Mouse (Mus musculus): ENCODE measurements around the gene Eed.

Eed gene

DNA sequence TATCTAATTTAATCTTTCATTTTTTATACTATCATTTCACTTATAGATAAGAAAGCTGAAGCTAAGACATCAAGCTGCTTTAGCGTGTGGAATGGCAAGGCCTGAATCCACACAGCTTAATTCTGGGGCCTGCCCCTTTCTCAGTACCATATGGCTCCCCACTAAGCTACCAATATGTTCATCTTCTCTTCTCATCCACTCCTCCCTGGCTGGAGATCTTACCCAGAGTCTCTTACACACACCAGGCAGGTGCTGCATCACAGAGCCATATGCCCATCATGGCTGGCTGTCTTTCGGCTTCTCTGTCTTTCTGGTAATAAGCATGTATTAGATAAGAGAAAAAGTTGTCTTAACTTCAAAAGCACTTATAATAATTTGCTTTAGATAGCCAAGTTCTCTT lies 2.7 kb upstream of the Eed start:
- in situ Hi-C loops (cut with MboI, MseI): loop anchor here (25.0 kb wide), 1 partner anchor 454 kb away; the partner anchor contains the start of genes Ccdc89 and Crebzf

- in situ Hi-C loops (cut with MboI, MseI): loop anchor here (25.0 kb wide), 1 partner anchor 456 kb away; the partner anchor contains the start of genes Ccdc89 and Crebzf
These were observed 774 bp upstream of the Eed start for GRCm38 (mm10) chr7:89981557-89981956.

DNA sequence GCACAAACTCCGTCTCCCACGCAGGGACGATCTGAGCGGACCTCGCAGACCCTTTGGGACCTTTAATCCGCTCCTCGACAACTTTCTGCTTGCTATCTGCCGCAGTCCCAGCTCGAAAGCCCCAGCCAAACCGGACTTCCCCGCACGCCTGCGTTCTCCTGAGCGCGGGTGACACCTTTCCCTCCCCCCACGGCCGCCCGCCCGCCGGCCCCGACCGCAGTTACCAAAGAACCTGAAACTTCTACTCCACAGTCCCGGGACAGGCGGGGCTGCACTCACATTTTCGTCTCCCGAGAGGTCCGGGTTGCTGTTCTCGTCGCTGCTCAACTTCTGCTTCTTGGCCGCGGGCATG lies 674 bp downstream of the Eed start:
- in situ Hi-C loops (cut with MboI, MseI): loop anchor here (25.0 kb wide), 1 partner anchor 457 kb away; the partner anchor contains the start of genes Ccdc89 and Crebzf

GRCm38 (mm10) chr7:89979432-89980130 lies 1.2 kb downstream of the Eed start:
- in situ Hi-C loops (cut with MboI, MseI): loop anchor here (25.0 kb wide), 1 partner anchor 458 kb away; the partner anchor contains the start of genes Ccdc89 and Crebzf

DNA sequence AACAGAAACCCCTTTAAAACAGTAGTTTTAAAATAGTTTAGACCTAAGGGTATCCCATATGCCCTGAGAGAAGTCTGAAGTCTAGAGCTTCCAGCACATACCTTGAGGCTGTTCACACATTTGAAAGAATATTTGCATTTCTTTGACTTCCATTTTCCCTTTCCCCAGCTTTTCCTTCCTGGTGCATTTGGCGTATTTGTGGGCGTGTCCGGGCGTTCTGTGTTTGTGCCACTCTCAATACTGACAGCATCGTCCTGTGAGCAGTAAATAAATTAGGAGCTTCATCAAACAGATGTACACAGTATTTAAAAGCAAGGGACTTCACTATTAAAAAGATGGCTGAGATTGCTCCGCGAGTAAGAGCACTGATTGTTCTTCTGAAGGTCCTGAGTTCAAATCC lies 4.0 kb downstream of the Eed start:
- in situ Hi-C loops (cut with MboI, MseI): loop anchor here (25.0 kb wide), 1 partner anchor 461 kb away; the partner anchor contains the start of genes Ccdc89 and Crebzf

GRCm38 (mm10) chr7:89975571-89975970 lies 5.2 kb downstream of the Eed start:
- in situ Hi-C loops (cut with MboI, MseI): loop anchor here (25.0 kb wide), 1 partner anchor 462 kb away; the partner anchor contains the start of genes Ccdc89 and Crebzf

DNA sequence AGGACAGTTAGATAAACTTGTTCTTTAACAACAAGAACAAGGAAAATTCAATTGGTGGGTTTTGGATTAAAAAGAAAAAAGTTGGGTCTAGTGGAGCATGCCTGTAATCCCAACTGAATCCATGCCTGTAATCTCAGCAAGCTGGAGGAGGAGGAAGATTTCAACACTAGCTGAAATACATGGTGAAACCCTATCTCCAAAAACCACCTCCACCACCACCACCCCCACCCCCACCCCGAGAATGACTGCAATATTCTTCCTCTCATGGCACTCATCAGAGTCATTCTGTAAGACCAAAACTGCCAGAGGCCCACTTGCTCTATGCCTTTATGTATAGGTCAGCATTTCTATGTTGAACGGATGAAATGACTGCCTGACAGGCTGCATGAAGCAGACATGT lies 13.5 kb downstream of the Eed start:
- in situ Hi-C loops (cut with MboI, MseI): loop anchor here (10.0 kb wide), 1 partner anchor 208 kb away; no protein-coding TSS in a partner anchor

DNA sequence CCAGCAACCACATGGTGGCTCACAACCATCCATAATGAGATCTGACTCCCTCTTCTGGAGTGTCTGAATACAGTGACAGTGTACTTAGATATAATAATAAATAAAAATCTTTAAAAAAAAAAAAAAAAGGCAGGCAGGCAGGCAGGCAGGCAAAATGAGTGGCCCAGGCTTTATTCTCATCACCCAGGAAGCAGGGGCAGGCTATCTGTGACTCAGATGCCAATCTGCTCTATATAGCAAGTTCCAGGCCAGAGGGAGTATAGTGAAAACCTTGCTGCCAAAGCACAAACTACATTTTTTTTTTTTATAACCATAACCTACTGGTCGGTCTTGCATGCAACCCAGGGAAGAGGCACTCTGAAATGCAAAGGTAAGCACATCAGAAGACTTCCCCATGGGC lies 14.0 kb downstream of the Eed start:
- in situ Hi-C loops (cut with MboI, MseI): loop anchor here (10.0 kb wide), 1 partner anchor 208 kb away; no protein-coding TSS in a partner anchor

GRCm38 (mm10) chr7:89963135-89963534 lies 17.6 kb downstream of the Eed start:
- in situ Hi-C loops (cut with MboI, MseI): loop anchor here (10.0 kb wide), 1 partner anchor 212 kb away; no protein-coding TSS in a partner anchor

DNA sequence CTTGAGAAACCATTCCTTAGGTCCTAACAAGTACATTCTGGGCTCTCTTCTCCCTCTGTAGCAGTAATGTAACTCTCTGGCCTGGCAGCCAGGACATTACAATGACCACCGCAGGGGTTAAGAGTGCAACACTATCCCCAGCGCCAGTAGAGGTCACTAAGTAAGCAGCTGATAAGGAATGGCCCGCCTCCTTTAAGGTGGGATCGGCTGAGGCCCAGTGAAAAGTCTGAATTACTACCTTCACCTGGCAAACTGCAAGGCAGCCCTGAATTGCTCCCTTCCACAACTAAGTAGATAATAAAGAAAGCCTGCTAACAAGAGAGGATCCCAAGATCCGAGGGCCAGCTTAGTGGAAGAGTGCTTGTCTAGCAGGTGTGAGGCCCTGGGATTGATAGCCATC lies 23.5 kb downstream of the Eed start:
- in situ Hi-C loops (cut with MboI, MseI): no loop called here

GRCm38 (mm10) chr7:89954261-89954660 lies 26.5 kb downstream of the Eed start:
- in situ Hi-C loops (cut with MboI, MseI): loop anchor here (5.0 kb wide), 1 partner anchor 313 kb away; the partner anchor contains the start of gene Ccdc83

DNA sequence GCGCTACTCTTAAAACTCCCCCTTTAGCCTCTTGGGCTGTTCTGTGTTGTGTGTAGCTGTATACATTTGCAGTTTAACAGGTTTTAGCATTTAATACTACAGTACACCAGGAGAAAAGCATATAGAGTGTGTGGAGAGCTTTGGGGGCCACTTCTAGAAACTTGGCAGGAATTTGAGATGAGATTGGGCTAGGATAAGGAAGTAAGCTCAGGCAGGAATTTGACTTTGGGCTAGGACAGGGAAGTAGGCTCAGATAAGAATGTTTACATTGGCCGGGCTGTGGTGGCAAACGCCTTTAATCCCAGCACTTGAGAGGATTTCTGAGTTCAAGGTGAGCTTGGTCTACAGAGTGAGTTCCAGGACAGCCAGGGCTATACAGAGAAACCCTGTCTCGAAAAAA lies 31.4 kb downstream of the Eed start:
- in situ Hi-C loops (cut with MboI, MseI): no loop called here

GRCm38 (mm10) chr7:89948026-89948425 lies 32.8 kb downstream of the Eed start:
- in situ Hi-C loops (cut with MboI, MseI): no loop called here

DNA sequence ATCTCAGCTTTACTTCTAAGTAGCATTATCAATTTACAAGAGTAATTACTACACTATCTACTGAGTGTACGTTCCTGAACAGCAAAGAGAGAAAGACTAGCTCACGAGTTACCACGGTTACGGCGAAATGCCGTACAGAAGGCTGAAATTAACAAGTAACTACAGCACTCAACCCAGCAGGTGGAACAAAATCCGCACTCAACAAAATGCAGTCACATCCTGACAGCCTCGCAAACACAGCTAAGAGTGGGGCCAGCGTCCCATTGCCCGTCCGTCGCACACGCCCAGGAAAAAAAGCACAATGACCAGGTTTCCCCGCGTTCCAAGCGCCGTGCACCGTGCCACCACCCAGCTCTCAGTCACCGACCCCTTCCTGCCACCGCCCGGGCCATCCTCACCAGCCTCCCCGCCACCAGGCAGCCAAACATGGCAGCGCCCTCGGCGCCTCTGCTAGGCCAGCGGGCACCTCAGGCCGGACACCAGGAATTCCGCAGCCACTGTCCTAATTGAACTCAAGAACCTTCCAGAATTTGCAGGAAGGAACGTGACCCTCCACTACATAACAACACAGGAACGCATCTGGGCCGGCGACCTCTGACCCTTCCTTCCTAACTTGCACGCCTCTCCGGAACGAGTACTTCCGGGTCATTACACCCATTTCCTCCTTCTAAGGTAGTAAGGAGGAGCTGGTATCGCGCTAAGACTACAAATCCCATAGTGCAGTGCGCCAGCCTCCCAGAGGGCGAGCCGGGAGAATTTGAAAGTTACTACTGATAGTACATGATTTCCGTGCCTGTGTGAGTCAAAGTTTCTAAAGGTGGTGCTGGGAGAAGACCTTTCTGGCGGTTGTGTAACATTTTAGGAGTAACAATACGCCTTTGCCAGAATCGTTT lies 40.0 kb downstream of the Eed start, which contains the start of gene Hikeshi:
Gene Hikeshi (minus strand): TSS at position 634 of the 893 bp plus-strand sequence.
- in situ Hi-C loops (cut with MboI, MseI): no loop called here

GRCm38 (mm10) chr7:89939497-89940353 lies 41.1 kb downstream of the Eed start:
- in situ Hi-C loops (cut with MboI, MseI): no loop called here

DNA sequence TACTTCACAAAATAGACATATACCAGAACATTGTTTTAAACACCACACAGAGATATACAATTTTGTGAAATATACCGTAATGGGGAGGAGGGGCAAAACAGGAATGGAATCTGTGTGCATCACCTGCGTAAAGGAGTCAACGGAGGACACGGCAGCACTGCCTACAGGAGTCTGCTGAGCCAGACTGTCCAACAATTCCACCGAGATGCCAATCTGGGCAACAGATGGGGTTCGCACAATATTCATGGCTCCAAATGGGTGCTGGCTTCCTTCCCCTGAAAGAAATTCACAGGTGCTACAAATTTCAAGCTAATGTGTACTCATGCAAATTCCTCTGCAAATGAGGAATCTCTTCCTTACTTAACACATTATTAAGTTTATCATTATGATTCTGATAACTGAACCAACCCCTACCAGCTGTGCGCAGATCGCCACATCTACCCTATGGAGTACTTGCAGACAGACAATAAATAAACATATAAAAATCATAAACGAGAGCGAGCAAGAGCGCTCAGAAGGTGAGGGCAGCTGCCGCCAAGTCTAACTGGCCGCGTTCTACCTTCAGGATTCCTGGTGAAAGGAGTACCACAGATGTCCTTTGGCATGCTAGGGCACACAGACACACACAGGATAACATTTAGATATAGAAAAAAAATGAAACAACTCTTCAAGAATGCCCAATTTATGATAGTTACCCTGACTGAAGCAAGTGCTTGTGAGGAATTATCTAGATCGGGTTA lies 57.2 kb downstream of the Eed start:
- in situ Hi-C loops (cut with MboI, MseI): no loop called here

- in situ Hi-C loops (cut with MboI, MseI): no loop called here
These were observed 63.0 kb downstream of the Eed start for GRCm38 (mm10) chr7:89917776-89918175.

GRCm38 (mm10) chr7:89916711-89917110 lies 64.1 kb downstream of the Eed start:
- in situ Hi-C loops (cut with MboI, MseI): no loop called here

GRCm38 (mm10) chr7:89913432-89914158 lies 67.2 kb downstream of the Eed start:
- in situ Hi-C loops (cut with MboI, MseI): no loop called here

GRCm38 (mm10) chr7:89912356-89912755 lies 68.4 kb downstream of the Eed start:
- in situ Hi-C loops (cut with MboI, MseI): no loop called here

All from regulatory T cell (primary cell).